Mouse (Mus musculus) gastrocnemius, adult 2 months (tissue): ENCODE measurements around the gene 4930519P11Rik. TPM values are rescaled to one million over a fixed set of nuclear protein-coding genes. Genes with fewer than 3 reads are reported as not detected.

Source experiments
- DNase-seq: peaks from one replicate; pipeline ENCODE4 v3.0.0; 2022
- H3K27ac ChIP-seq: fragments of 200-600 bp; 2 replicates; pipeline ENCODE4 v1.8.1; 2022; ENCODE audit warnings: mild to moderate bottlenecking
- H3K4me3 ChIP-seq: fragments of 200-600 bp; 2 replicates; pipeline ENCODE4 v1.8.1; 2022; ENCODE audit warnings: mild to moderate bottlenecking, moderate library complexity
- CTCF ChIP-seq: fragments of 200-600 bp; IDR thresholded peaks from 2 replicates; pipeline ENCODE4 v1.8.1; 2022; ENCODE audit warnings: antibody characterized with exemption, mild to moderate bottlenecking, moderate library complexity
- intact Hi-C: fragments of 180-260 bp; cut with DNase I; formaldehyde crosslinking; loops from one replicate; pipeline ENCODE4 v1.15.1; 2025
- total RNA-seq, 2 experiments: library from RNA; stranded (reverse); gene quantifications; 2 replicates each; pipeline ENCODE4 v1.2.3; 2021

The 4930519P11Rik gene
- total RNA-seq, 2 experiments from 2014 or later, result not detected

DNA sequence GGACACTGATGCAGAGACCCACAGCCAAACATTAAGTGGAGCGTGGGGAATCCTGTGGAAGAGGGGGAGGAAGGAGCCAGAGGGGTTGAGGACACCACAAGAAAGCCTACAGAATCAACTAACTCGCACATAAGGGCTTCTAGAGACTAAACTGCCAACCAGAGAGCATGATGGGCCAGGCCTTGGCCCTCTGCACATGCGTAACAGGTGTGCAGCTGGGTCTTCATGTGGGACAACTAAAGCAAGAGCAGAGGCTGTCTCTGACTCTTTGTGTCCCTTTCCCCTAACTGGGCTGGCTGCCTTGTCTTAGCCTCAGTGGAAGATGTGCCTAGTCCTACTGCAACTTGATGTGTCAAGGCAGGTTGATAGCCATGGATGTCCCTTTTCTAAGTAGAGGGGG is 3.8 kb upstream of the 4930519P11Rik start:
- DNase-seq, result no peak
- H3K27ac ChIP-seq, result no peak overlapping the region
- no peak overlapping the region for H3K4me3 ChIP-seq
- intact Hi-C loops, result no loop called here
- no peak for TF ChIP-seq CTCF

DNA sequence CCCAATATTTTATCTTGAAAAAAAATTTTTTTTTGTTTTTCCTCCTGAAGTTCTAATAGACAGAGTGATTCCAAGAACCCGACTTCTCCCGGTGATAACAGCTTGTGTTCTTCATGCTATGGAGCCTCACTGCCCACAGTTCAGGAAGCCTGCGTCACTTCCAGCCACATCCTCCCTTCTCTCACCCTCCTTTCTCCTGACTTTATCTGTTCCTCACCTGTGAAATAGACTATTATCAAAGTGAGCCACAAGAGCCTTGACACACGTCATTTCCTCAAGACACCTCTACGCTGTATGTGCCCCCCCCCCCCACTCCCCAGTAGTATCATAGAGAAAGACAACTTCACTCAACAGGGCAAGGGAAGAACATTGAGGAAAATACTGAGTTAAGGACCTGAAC is 2.4 kb upstream of the 4930519P11Rik start:
- no peak for TF ChIP-seq CTCF
- Histone ChIP-seq H3K4me3 (peak overlapping the region; percentile 61), H3K27ac (peak overlapping the region; percentile 97)
- intact Hi-C loops, result no loop called here
- DNase-seq, result no peak

DNA sequence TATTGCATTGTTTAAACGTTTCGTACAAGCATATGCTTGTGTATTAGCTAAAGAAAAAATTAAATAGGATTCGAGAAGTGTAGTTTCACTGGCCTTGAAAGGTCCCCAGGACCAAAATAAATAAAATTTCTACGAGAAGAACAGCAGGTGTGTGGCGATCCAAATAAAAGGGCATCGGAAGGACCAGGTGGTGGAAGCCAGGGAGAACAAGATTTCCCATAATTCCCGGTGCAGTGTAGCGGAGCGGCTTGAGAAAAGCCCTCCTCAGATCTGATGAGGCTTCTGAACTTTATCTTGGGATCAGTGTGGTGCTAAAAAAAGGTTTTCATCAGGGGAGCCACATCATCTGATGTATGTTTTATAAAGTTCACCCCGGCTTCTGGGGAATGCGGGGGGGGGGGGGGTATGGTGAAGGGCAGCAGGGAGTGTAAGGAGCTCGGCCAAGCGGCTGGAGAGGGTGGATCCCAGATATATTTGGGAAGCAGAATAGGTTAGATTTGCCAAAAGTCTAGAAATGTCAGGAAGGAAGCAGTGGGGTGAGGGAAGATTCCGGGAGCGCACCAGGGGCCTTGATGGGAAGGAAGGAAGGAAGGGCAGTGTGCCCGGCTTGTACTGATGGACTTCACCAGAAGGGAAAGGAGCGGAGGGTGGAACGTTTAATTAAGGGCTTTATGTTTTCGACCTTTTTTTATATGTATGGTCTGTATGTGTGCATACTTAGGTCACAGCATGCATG is 1.8 kb upstream of the 4930519P11Rik start:
- TF ChIP-seq CTCF, result no peak
- H3K27ac ChIP-seq, result peak overlapping the region; percentile 97
- no peak for DNase-seq
- intact Hi-C loops, result loop anchor here (5.0 kb wide), 2 partner anchors 63 to 203 kb away; partner anchors contain the start of gene Actl10
- peak overlapping the region; percentile 61 for H3K4me3 ChIP-seq

DNA sequence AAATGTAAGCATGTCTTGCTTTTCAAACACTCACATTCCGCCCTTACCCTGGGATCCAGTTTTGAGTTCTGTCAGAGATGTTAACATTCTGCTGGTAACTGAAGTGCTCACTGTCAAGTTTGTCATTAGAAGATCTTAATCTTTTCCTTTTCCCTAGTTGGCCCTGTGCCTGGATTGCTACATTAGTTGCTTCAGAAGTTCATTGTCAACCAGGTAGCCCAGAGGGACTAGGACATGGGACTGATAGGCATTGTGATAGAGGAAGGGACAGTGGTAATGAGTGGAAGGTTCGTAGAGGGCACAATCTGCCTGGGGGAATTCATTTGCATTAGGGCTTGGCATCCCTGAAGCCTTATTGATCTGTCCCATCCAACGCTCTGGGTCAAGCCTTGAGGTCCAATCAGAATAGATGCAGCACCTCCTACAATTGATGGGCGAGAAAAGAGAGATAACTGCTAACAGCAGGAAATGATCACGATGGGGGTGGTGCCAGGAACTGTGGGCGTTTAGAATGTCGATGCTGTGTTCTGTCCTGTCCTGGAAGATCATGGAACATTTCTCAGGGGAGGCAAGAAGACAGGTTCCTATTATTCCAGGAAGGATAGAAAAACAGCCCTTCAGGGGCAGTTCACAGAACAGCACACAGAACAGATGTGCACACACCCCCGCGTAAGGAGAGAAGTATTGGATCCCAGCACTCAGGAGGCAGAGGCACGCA is 4.0 kb downstream of the 4930519P11Rik start:
- H3K27ac ChIP-seq, result no peak overlapping the region
- no peak for TF ChIP-seq CTCF
- intact Hi-C loops, result no loop called here
- DNase-seq, result no peak
- no peak overlapping the region for H3K4me3 ChIP-seq

DNA sequence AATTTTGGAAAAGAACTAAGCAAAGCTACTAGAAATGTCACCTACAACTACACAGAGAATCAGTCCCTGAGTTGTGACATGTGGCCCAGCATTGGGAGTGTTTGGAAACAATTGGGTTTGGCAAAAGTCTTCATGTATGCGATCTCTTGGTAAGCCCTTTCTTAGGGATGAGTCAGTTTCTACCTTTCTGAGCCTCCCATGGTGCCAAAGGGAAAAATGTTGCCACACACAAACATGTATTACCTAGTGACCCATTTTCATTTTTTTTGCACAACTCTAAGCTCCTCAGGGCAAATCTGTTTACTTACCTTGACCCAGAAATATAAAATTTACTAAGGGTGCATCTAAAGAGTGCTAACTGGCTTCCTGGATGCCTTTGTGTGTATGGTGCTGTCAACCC is 6.3 kb downstream of the 4930519P11Rik start:
- intact Hi-C loops, result no loop called here
- DNase-seq, result no peak
- H3K4me3 ChIP-seq, result no peak overlapping the region
- H3K27ac ChIP-seq, result no peak overlapping the region
- TF ChIP-seq CTCF, result no peak

DNA sequence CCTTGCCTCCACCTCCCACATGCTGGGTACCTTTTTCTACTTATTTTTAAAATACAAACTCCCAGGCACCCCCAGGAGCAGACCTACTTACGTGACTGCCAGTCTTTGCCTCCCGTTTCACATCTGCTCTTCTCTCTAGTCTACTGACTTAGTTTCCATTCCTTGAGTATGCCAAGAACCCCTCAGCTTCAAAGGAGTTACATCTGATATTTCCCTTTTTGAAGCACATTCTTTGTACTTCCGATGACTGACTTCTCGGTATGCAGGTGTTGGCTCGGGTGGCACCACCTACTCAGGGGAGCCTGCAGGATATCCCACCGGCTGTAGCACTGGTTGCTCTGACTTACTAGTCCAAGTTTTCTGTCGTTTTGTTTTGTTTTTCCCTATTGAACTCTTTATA is 9.1 kb downstream of the 4930519P11Rik start:
- no peak for TF ChIP-seq CTCF
- DNase-seq, result no peak
- H3K27ac ChIP-seq, result peak overlapping the region; percentile 98
- intact Hi-C loops, result no loop called here
- peak overlapping the region; percentile 95 for H3K4me3 ChIP-seq

DNA sequence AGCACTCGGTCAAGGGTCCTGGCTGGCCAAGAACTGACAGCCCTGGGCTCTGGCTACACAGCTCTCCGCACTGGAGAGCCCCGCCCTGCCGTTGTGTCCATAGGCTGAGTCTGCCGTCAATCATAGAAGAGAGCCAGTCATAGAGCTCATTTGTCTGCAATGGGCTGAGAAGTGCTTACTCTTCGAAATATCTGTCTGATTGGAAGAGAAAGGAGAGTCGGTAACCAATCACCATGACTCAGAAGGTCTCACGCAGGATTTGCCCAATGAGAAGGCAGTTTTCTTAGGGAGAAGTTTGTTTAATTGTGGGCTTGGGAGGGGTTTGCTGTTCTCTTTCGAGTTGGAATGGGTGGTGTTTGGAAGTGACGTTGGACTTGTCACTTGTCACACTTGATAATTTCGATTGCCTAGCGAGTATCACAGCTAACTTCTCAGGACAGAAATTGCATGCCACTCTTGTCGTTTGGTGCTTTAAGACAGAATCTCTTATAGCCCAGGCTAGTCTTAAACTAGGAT is 9.5 kb downstream of the 4930519P11Rik start, which contains the start of gene Pxmp4:
Pxmp4 (minus strand) TSS at position 71 of the 516 bp plus-strand sequence.
- Histone ChIP-seq H3K4me3 (peak within 1 kb of the TSS; percentile 95), H3K27ac (peak within 1 kb of the TSS; percentile 98)
- no peak for TF ChIP-seq CTCF
- intact Hi-C loops, result no loop called here
- DNase-seq, result peak; percentile 98

DNA sequence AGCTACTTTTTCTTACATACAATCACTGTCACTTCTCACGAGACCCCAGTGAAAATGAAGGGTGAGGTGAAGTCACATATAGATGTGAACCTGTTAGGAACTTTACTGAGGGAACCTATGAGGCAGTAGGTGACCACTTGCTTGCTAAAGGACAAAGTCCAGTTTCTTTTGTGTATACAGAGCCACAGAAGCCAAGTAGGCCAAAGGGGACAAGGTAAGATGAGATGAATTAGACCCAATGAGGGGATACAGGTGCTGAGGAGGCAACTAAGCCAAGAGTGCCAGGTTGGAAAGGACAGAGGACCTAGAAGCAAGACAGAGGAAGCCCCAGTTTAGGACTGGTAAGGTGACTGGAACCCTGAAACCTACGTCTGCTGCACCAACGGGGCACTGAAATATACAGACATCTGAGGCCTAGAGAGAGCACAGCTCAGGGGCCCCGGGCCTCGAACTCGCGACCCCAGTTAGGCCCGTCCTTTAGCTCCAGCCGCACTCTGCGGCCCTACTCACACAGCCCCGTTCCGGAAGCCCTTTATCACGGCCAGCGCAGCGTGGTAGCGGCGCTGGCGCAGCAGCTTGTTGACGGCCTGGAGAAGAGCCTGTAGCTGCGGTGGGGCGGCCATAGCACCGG is 10.1 kb downstream of the 4930519P11Rik start:
- DNase-seq, result no peak
- intact Hi-C loops, result no loop called here
- Histone ChIP-seq H3K4me3 (peak overlapping the region; percentile 95), H3K27ac (peak overlapping the region; percentile 98)
- no peak for TF ChIP-seq CTCF

DNA sequence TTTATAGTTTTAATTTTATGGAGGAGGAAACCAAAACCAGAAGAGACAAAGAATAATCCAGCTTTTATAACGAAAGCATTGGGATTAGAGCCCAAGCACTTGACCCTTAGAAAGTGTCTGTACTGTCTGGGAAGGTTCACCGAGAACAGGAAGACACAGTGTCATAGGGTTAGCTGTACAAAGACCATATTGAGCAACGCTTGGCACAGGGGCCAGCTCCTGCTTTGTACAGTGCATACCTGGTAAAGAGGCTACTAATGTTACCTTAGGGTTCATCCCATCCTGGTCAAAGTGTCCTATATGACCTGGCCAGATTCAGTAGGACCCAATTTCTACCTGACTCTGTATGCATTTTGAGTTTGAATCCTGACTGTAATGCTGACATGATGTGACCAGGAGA is 11.9 kb downstream of the 4930519P11Rik start:
- Histone ChIP-seq H3K4me3 (no peak overlapping the region), H3K27ac (no peak overlapping the region)
- no peak for TF ChIP-seq CTCF
- no peak for DNase-seq
- intact Hi-C loops, result no loop called here

DNA sequence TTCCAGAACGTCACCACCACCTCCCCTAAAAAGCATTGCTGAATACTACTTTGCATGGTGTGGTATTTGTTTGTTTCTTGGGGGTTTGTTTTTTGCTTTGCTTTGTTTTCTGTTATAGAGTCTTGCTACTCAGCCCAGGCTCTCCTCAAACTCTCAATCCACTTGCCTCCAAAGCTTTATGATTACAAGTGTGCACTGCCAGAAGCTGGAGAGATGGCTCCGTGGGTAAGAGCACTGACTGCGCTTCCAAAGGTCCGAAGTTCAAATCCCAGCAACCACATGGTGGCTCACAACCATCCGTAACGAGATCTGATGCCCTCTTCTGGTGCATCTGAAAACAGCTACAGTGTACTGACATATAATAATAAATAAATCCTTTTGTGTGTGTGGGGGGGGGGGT is 12.7 kb downstream of the 4930519P11Rik start:
- Histone ChIP-seq H3K4me3 (no peak overlapping the region), H3K27ac (no peak overlapping the region)
- no peak for DNase-seq
- no peak for TF ChIP-seq CTCF
- intact Hi-C loops, result no loop called here

DNA sequence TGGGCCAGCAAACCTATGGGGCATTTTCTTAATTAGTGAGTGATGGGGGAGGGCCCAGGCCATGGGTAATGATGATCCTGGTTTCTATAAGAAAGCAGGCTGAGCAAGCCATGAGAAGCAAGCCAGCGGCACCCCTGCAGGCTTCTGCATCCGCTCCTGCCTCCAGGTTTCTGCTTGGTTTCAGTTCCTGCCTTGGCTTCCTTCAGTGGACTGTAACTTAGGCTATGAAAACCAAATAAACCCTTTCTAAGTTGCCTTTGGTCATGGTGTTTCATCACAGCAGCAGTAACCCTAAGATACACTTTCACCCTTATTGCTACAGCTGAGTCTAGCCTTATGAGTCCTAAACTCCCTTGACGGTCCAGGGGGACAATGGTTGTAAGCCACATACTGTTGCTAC is 15.8 kb downstream of the 4930519P11Rik start:
- intact Hi-C loops, result no loop called here
- TF ChIP-seq CTCF, result no peak
- no peak for DNase-seq
- no peak overlapping the region for H3K27ac ChIP-seq
- H3K4me3 ChIP-seq, result no peak overlapping the region

DNA sequence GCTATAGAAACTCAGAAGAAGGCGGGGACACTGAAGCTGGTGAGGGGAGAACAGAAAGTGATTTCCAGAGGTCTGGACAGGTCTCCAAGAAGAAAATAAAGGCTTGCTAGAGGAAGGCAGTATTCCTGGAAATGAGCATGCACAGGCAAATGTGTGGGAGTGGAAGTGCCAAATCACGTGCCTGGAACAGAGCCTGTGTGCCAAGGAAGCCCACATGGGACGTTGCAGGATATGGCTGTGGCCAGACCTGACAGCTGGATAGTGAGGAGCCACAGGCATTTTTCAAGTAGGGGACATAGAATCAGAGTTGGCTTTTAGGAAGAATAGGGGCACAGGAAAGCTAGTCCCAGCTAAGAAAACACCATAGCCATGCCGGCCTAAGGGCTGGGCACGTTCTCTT is 17.5 kb downstream of the 4930519P11Rik start:
- TF ChIP-seq CTCF, result no peak
- Histone ChIP-seq H3K27ac (no peak overlapping the region), H3K4me3 (no peak overlapping the region)
- intact Hi-C loops, result no loop called here
- DNase-seq, result no peak

DNA sequence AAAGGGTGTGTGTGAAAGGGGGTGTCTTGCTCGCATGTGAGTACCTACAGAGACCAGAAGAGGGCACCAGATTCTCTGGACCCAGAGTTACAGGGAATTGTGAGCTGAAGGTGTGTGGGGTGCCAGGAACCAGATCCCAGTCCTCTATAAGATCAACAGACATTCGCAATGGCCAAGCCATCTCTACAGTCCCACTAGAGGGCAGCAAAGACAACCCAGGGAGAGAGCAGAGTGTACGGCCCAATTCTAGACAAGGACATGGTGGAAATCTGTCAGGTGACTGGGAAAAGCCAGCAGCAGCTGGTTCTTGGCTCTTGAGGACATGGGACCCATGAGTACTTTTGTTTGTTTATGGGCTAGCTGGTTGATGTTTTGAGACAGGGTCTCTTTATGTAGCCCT is 20.2 kb downstream of the 4930519P11Rik start:
- Histone ChIP-seq H3K4me3 (no peak overlapping the region), H3K27ac (no peak overlapping the region)
- intact Hi-C loops, result loop anchor here (2.0 kb wide), 1 partner anchor 20 kb away; the partner anchor contains the start of genes 4930519P11Rik and Zfp341
- peak; percentile 43 for DNase-seq
- peak; percentile 73 for TF ChIP-seq CTCF
